Comparison of ENCODE assay signal across 8 mouse cellular contexts in the genomic region with DNA sequence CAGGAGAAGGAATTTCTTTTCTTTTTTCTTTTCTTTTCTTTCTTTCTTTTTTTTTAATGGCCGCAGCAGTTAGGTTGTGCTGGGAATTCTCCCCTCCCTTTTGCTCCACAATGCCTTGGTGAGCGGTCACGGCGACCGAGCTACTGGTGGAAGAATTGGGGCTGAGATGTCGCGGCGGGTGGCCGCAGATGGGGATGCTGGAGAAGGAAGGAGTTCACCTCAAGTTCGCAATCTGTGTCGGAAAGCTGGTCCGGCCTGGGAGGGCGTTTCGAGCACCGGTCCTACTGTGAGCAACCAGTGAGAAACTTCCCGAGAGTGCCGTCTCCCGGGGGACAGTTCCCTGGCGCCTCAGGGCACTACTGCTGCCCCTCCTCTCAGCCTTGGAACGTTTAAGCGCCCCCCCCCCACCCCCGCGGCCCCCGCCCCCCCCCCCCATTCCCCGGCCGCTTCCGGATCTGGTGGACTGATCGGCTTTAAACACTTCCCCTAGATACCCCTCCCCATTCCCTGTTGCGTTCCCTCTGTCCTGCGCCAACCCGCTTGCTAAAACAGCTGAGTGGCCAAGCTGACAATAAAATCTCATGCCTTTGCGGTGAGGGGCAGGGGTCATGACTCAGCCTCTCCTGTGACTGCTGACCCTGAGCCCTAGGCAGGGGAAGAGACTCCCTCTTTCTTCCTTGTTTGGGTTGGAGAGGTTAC. TPM values are rescaled to one million over a fixed set of nuclear protein-coding genes. Genes with fewer than 3 reads are reported as not detected.
A peak's percentile ranks its signal among the peaks of the same experiment; 100 is the strongest.
DNase-seq lines count a peak whose midpoint lies in the region; ATAC-seq lines count a peak whose summit lies in the region.

No protein-coding gene starts in this region.

- 0 out of 2 replicates have a peak, but pooled peaks cover 6% of the 10 kb centered on the region for H3K36me3 ChIP-seq in liver, embryonic 11.5 days (ENCODE audit: control insufficient read depth, insufficient read depth, low read length)
- H3K36me3 ChIP-seq in forebrain, embryonic 12.5 days (replicated peaks): peaks cover 16% of the 10 kb centered on the region
- H3K36me3 ChIP-seq in liver, embryonic 12.5 days: peaks cover 27% of the 10 kb centered on the region
- H3K36me3 ChIP-seq in stomach, embryonic 14.5 days (ENCODE audit: control insufficient read depth, insufficient read depth, low read length): peaks cover 7% of the 10 kb centered on the region; the same call in 1 of the 2 replicates

- H3K4me2 ChIP-seq in liver, embryonic 11.5 days: peak overlapping the region; percentile 97
- H3K4me2 ChIP-seq in forebrain, embryonic 12.5 days: peak overlapping the region; percentile 89
- H3K4me2 ChIP-seq in liver, embryonic 12.5 days: peak overlapping the region; percentile 91
- peak overlapping the region; percentile 96 for H3K4me2 ChIP-seq in stomach, embryonic 14.5 days (replicated peaks; ENCODE audit: low read depth, low read length)

- peak overlapping the region; percentile 63 for H3K9ac ChIP-seq in liver, embryonic 11.5 days (ENCODE audit: low read depth, low read length)
- peak overlapping the region; percentile 87 for H3K9ac ChIP-seq in forebrain, embryonic 12.5 days
- peak overlapping the region; percentile 55 for H3K9ac ChIP-seq in liver, embryonic 12.5 days
- H3K9ac ChIP-seq in stomach, embryonic 14.5 days (replicated peaks; ENCODE audit: low read depth, low read length): peak overlapping the region; percentile 55

- ATAC-seq in liver, embryonic 11.5 days (replicated peaks; ENCODE audit: low FRiP score): no peak
- peak; percentile 11; the same call in 1 of the 2 replicates for ATAC-seq in forebrain, embryonic 12.5 days (ENCODE audit: low FRiP score)
- ATAC-seq in liver, embryonic 12.5 days: no peak
- ATAC-seq in stomach, embryonic 14.5 days (ENCODE audit: insufficient number of reproducible peaks, insufficient read depth, low FRiP score, low read depth): no peak

- WGBS in liver, embryonic 11.5 days: 8% methylated on average over 32 of the region's 32 CpGs
- WGBS in forebrain, embryonic 12.5 days: under 1% methylated on average over 27 of the region's 32 CpGs
- WGBS in liver, embryonic 12.5 days (ENCODE audit: insufficient replicate concordance): 21% methylated on average over 26 of the region's 32 CpGs
- 3% methylated on average over 26 of the region's 32 CpGs for WGBS in stomach, embryonic 14.5 days

- no peaks in the 10 kb centered on the region; the same call in 1 of the 2 replicates for H3K27me3 ChIP-seq in liver, embryonic 11.5 days (replicated peaks; ENCODE audit: control insufficient read depth, insufficient read depth, low read length)
- H3K27me3 ChIP-seq in forebrain, embryonic 12.5 days: no peaks in the 10 kb centered on the region
- H3K27me3 ChIP-seq in liver, embryonic 12.5 days (replicated peaks): peaks cover 28% of the 10 kb centered on the region
- H3K27me3 ChIP-seq in stomach, embryonic 14.5 days (ENCODE audit: control insufficient read depth, insufficient read depth, low read length): no peaks in the 10 kb centered on the region

- intact Hi-C loops in left cerebral cortex, postnatal 36 days (cut with DNase I): loop anchor here (2.0 kb wide), 1 partner anchor 34 kb away; no protein-coding TSS in a partner anchor

- H3K4me3 ChIP-seq in liver, embryonic 11.5 days (ENCODE audit: low read depth, low read length): peak overlapping the region; percentile 65
- H3K4me3 ChIP-seq in forebrain, embryonic 12.5 days (replicated peaks): peak overlapping the region; percentile 75
- H3K4me3 ChIP-seq in liver, embryonic 12.5 days: peak overlapping the region; percentile 63
- peak overlapping the region; percentile 62 for H3K4me3 ChIP-seq in stomach, embryonic 14.5 days (ENCODE audit: low read depth, low read length)

- H3K27ac ChIP-seq in liver, embryonic 11.5 days (ENCODE audit: low read depth, low read length): peak overlapping the region; percentile 60; the same call in 1 of the 2 replicates
- H3K27ac ChIP-seq in forebrain, embryonic 12.5 days: peak overlapping the region; percentile 96
- H3K27ac ChIP-seq in liver, embryonic 12.5 days: no peak overlapping the region
- peak overlapping the region; percentile 90 for H3K27ac ChIP-seq in stomach, embryonic 14.5 days (ENCODE audit: low read length)

- no peaks in the 10 kb centered on the region for H3K9me3 ChIP-seq in liver, embryonic 11.5 days (ENCODE audit: control insufficient read depth, low read length)
- H3K9me3 ChIP-seq in forebrain, embryonic 12.5 days: no peaks in the 10 kb centered on the region
- no peaks in the 10 kb centered on the region for H3K9me3 ChIP-seq in liver, embryonic 12.5 days (replicated peaks)
- H3K9me3 ChIP-seq in stomach, embryonic 14.5 days (ENCODE audit: control insufficient read depth, low read depth, low read length): no peaks in the 10 kb centered on the region

- peak; percentile 40 for DNase-seq in liver, embryonic 11.5 days (ENCODE audit: low spot score)
- DNase-seq in liver: no peak
- DNase-seq in cerebellum, adult 18-20 months: peak; percentile 22 to 39
- no peak for DNase-seq in layer of hippocampus, postnatal 36 days
- DNase-seq in left cerebral cortex, postnatal 36 days (ENCODE audit: low spot score in 2 of 2): no peak

- H3K4me1 ChIP-seq in liver, embryonic 11.5 days (replicated peaks; ENCODE audit: control insufficient read depth, insufficient read depth, low read length): peaks cover 33% of the 10 kb centered on the region
- H3K4me1 ChIP-seq in forebrain, embryonic 12.5 days: peaks cover 69% of the 10 kb centered on the region
- H3K4me1 ChIP-seq in liver, embryonic 12.5 days: peaks cover 68% of the 10 kb centered on the region
- H3K4me1 ChIP-seq in stomach, embryonic 14.5 days (ENCODE audit: control insufficient read depth, insufficient read depth, low read length): peaks cover 22% of the 10 kb centered on the region

RNA-seq across cellular contexts. Expression of gene Rai1, which starts 35.9 kb away (rescaled TPM):
- polyA plus RNA-seq in liver, embryonic 11.5 days (2014; fragmentation: Nextera tagmentation; extraction: Ambion mirVana): 18.6 and 24.2 TPM in 2 replicates
- 34.2 and 35.1 TPM in 2 replicates for polyA plus RNA-seq in forebrain, embryonic 12.5 days (2016; fragmentation: Nextera tagmentation; extraction: Ambion mirVana)
- polyA plus RNA-seq in liver, embryonic 12.5 days (2016; fragmentation: Nextera tagmentation; extraction: Ambion mirVana): 11.3 and 11.6 TPM in 2 replicates
- polyA plus RNA-seq in stomach, embryonic 14.5 days (2014; fragmentation: Nextera tagmentation; extraction: Ambion mirVana): 29.1 and 30.6 TPM in 2 replicates
- 10 to 100 TPM; 67.9 to 76.3 TPM for total RNA-seq in layer of hippocampus, postnatal 36 days (2021)
- total RNA-seq in left cerebral cortex, postnatal 36 days (2021): 10 to 100 TPM; 57.3 to 73.4 TPM

Comparison
In these comparisons a context has a peak if more than half of its experiments do, and no peak if none do; other contexts are left out.
1. DNase-seq: peak in liver, embryonic 11.5 days (single experiment) and cerebellum, adult 18-20 months (2 of 2); none in liver (single experiment), layer of hippocampus, postnatal 36 days (0 of 2) and left cerebral cortex, postnatal 36 days (0 of 2).
2. Peak in every context shown above with its lines, with median percentiles within 50 percentile points of each other: H3K4me2 ChIP-seq, H3K4me3 ChIP-seq and H3K9ac ChIP-seq.